Mouse (Mus musculus): ENCODE measurements at regions not wholly inside any gene's neighbourhood (a gene's known extent, or its start where the extent isn't known, plus 50 kb on each side); places are given as distances from the start of the nearest gene placed in this dataset.
"Not testable (repeated sequence)": the region's sequence is repeated elsewhere in the genome, so short reads cannot be mapped to it uniquely, and the experiment has no call there.

- TF ChIP-seq CTCF (IDR thresholded peaks at IDR 0.05; ENCODE audit: control insufficient read depth, insufficient read depth, low read length): no peak
- TF ChIP-seq POLR2A (IDR thresholded peaks at IDR 0.05; ENCODE audit: borderline replicate concordance, control insufficient read depth, low read depth, low read length): no peak
- Histone ChIP-seq H3K4me1 (ENCODE audit: control insufficient read depth, insufficient read depth, low read length) (no peaks in the 10 kb centered on the region), H3K4me3 (replicated peaks; ENCODE audit: control insufficient read depth, low read depth, low read length) (no peak overlapping the region), H3K27ac (ENCODE audit: control insufficient read depth, insufficient read depth, low read depth, low read length, poor library complexity) (no peak overlapping the region)
- 0% methylated on average over 3 of the region's 3 CpGs for WGBS
These were observed 114.8 kb upstream of the Kcng1 start for GRCm38 (mm10) chr2:168396316-168396715.

GRCm38 (mm10) chr2:168393341-168393740 is 111.8 kb upstream of the Kcng1 start:
- TF ChIP-seq POLR2A (IDR thresholded peaks at IDR 0.05; ENCODE audit: borderline replicate concordance, control insufficient read depth, low read depth, low read length) (no peak), CTCF (IDR thresholded peaks at IDR 0.05; ENCODE audit: control insufficient read depth, insufficient read depth, low read length) (no peak)
- Histone ChIP-seq H3K27ac (ENCODE audit: control insufficient read depth, insufficient read depth, low read depth, low read length, poor library complexity) (no peak overlapping the region), H3K4me3 (replicated peaks; ENCODE audit: control insufficient read depth, low read depth, low read length) (no peak overlapping the region), H3K4me1 (ENCODE audit: control insufficient read depth, insufficient read depth, low read length) (no peaks in the 10 kb centered on the region)
- 91% methylated on average over 18 of the region's 18 CpGs for WGBS

- H3K27ac ChIP-seq (ENCODE audit: control insufficient read depth, insufficient read depth, low read depth, low read length, poor library complexity); H3K4me1 ChIP-seq (ENCODE audit: control insufficient read depth, insufficient read depth, low read length); H3K4me3 ChIP-seq (replicated peaks; ENCODE audit: control insufficient read depth, low read depth, low read length): not testable (repeated sequence)
- 80% methylated on average over 3 of the region's 3 CpGs for WGBS
These were observed 110.6 kb upstream of the Kcng1 start for GRCm38 (mm10) chr2:168392171-168392570.

GRCm38 (mm10) chr2:168380606-168381005 is 99.1 kb upstream of the Kcng1 start:
- WGBS: 43% methylated on average over 5 of the region's 5 CpGs
- no peak overlapping the region for H3K27ac ChIP-seq (ENCODE audit: control insufficient read depth, insufficient read depth, low read depth, low read length, poor library complexity)
- TF ChIP-seq POLR2A (IDR thresholded peaks at IDR 0.05; ENCODE audit: borderline replicate concordance, control insufficient read depth, low read depth, low read length) (no peak), CTCF (IDR thresholded peaks at IDR 0.05; ENCODE audit: control insufficient read depth, insufficient read depth, low read length) (no peak)
- no peaks in the 10 kb centered on the region for H3K4me1 ChIP-seq (ENCODE audit: control insufficient read depth, insufficient read depth, low read length)
- H3K4me3 ChIP-seq (replicated peaks; ENCODE audit: control insufficient read depth, low read depth, low read length): no peak overlapping the region

DNA sequence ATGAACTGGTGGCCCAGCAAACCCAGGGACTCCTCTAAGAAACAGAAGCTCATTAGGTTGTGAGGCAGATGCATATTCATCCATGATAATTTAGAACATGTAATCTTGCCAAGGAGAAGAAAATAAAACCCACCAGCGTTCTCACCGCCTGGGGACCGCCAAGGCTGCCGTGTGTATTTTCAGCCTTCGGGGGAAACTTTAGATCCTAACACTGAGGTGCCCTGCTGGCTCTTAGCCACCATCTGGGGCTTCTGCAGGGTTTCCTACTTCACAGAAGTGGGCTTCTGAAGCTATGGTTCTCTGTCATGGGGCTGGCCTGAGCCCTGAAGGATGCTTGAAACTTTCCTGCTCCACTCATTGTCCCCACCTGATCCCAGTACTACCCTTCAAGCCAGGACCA is 90.8 kb upstream of the Kcng1 start:
- 84% methylated on average over 5 of the region's 5 CpGs for WGBS
- H3K27ac ChIP-seq (ENCODE audit: control insufficient read depth, insufficient read depth, low read depth, low read length, poor library complexity): no peak overlapping the region
- TF ChIP-seq CTCF (IDR thresholded peaks at IDR 0.05; ENCODE audit: control insufficient read depth, insufficient read depth, low read length) (no peak), POLR2A (IDR thresholded peaks at IDR 0.05; ENCODE audit: borderline replicate concordance, control insufficient read depth, low read depth, low read length) (no peak)
- no peaks in the 10 kb centered on the region for H3K4me1 ChIP-seq (ENCODE audit: control insufficient read depth, insufficient read depth, low read length)
- no peak overlapping the region for H3K4me3 ChIP-seq (replicated peaks; ENCODE audit: control insufficient read depth, low read depth, low read length)

- no peaks in the 10 kb centered on the region for H3K4me1 ChIP-seq (ENCODE audit: control insufficient read depth, insufficient read depth, low read length)
- TF ChIP-seq CTCF (IDR thresholded peaks at IDR 0.05; ENCODE audit: control insufficient read depth, insufficient read depth, low read length) (no peak), POLR2A (IDR thresholded peaks at IDR 0.05; ENCODE audit: borderline replicate concordance, control insufficient read depth, low read depth, low read length) (no peak)
- WGBS: 36% methylated on average over 3 of the region's 3 CpGs
- H3K27ac ChIP-seq (ENCODE audit: control insufficient read depth, insufficient read depth, low read depth, low read length, poor library complexity): no peak overlapping the region
- no peak overlapping the region for H3K4me3 ChIP-seq (replicated peaks; ENCODE audit: control insufficient read depth, low read depth, low read length)
These were observed 89.7 kb upstream of the Kcng1 start for GRCm38 (mm10) chr2:168371245-168371644.

- Histone ChIP-seq H3K27ac (ENCODE audit: control insufficient read depth, insufficient read depth, low read depth, low read length, poor library complexity) (no peak overlapping the region), H3K4me1 (ENCODE audit: control insufficient read depth, insufficient read depth, low read length) (no peaks in the 10 kb centered on the region), H3K4me3 (replicated peaks; ENCODE audit: control insufficient read depth, low read depth, low read length) (no peak overlapping the region)
- no peak for TF ChIP-seq POLR2A (IDR thresholded peaks at IDR 0.05; ENCODE audit: borderline replicate concordance, control insufficient read depth, low read depth, low read length)
- no peak for TF ChIP-seq CTCF (IDR thresholded peaks at IDR 0.05; ENCODE audit: control insufficient read depth, insufficient read depth, low read length)
- 11% methylated on average over 8 of the region's 8 CpGs for WGBS
These were observed 77.7 kb upstream of the Kcng1 start for GRCm38 (mm10) chr2:168359200-168359599.

DNA sequence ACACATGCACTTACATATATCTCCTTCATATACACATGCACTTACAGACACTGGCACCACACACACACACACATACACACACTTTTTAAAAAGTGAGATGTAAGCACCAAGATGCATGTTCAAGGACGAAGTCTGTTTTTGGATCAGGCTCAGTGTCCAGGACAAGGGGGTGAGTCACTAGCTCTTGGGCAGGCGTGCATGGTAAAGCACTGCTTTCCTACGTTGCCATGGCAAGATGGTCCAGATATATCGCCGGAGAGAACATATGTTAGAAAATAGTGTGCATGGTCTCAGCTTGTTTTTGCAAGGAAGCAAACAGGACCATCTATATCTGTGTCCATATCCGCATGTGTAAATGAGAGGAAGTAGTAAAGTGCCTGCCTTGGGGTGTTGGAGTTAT is 77.0 kb upstream of the Kcng1 start:
- H3K4me1 ChIP-seq (ENCODE audit: control insufficient read depth, insufficient read depth, low read length): peaks cover 2% of the 10 kb centered on the region; the same call in 1 of the 2 replicates
- H3K27ac ChIP-seq (ENCODE audit: control insufficient read depth, insufficient read depth, low read depth, low read length, poor library complexity): no peak overlapping the region
- WGBS: 49% methylated on average over 6 of the region's 6 CpGs
- TF ChIP-seq CTCF (IDR thresholded peaks at IDR 0.05; ENCODE audit: control insufficient read depth, insufficient read depth, low read length) (no peak), POLR2A (IDR thresholded peaks at IDR 0.05; ENCODE audit: borderline replicate concordance, control insufficient read depth, low read depth, low read length) (no peak)
- H3K4me3 ChIP-seq (replicated peaks; ENCODE audit: control insufficient read depth, low read depth, low read length): no peak overlapping the region

GRCm38 (mm10) chr2:168357815-168358214 is 76.3 kb upstream of the Kcng1 start:
- Histone ChIP-seq H3K4me1 (ENCODE audit: control insufficient read depth, insufficient read depth, low read length) (peaks cover 2% of the 10 kb centered on the region; the same call in 1 of the 2 replicates), H3K4me3 (replicated peaks; ENCODE audit: control insufficient read depth, low read depth, low read length) (no peak overlapping the region), H3K27ac (ENCODE audit: control insufficient read depth, insufficient read depth, low read depth, low read length, poor library complexity) (no peak overlapping the region)
- TF ChIP-seq POLR2A (IDR thresholded peaks at IDR 0.05; ENCODE audit: borderline replicate concordance, control insufficient read depth, low read depth, low read length) (no peak), CTCF (IDR thresholded peaks at IDR 0.05; ENCODE audit: control insufficient read depth, insufficient read depth, low read length) (peak; percentile 19; the same call in 1 of the 2 replicates)
- WGBS: 78% methylated on average over 6 of the region's 6 CpGs
